Mouse (Mus musculus) liver, postnatal 0 days (tissue): Measurements from ENCODE around the gene Mki67.

ENCODE experiments used
- CTCF ChIP-seq: sonication (generic); IDR thresholded peaks from 2 replicates; pipeline ENCODE4 v1.5.1; 2016; ENCODE audit warnings: antibody characterized with exemption, low read depth
- EP300 ChIP-seq: IDR thresholded peaks from 2 replicates; pipeline ENCODE4 v1.6.1; 2016; ENCODE audit warnings: antibody characterized with exemption, low read depth, mild to moderate bottlenecking

DNA sequence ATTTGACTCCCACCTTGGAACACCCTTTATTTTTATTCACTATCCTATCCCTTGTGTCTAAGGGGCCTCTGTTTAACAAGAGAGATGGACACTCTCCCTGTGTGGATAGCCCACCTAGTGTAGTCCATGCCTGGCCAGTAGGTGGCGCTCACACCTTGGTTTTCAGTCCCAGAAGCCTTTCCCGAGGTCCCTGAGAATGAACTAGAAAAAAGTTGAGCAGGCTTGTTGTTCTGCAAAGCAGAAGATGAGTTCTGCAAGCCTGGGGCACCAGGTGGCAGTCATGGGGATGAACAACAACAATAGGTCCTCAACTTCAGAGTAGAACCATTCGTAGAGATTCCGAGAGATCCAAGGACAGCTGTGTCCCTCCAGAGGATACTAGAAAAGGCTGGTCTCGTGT is 35.8 kb downstream of the Mki67 start:
- TF ChIP-seq CTCF: peak; percentile 87
- no peak for TF ChIP-seq EP300
